Mouse (Mus musculus) layer of hippocampus, adult 11-12 months (tissue): Measurements from ENCODE around the gene Pax4.

Source experiments
- DNase-seq: peaks from one replicate; pipeline ENCODE4 v3.0.0; 2022; ENCODE audit warnings: low spot score

Pax4 gene

GRCm38 (mm10) chr6:28449253-28449652, at the start of gene Pax4:
Gene Pax4, minus strand, starts transcription at chr6:28449353.
- no peak for DNase-seq

DNA sequence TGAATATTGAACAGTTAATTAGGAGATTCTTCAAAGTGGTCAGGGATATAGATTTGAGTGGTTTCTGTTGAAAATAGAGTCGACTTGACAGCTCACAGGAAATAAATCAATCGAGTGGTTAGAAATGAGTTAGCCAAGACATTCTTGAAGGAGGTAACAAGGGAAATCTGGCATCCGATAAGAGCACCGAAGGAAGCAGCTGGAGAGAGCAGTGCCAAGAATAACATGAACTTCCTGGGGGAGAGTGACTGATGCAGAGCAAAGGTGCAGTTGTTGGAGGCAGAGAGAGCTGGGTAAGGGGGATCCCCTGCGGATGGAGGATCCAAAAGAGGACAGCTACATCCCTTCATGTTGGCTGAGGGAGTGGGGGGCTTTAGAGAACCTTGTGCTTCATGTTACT, 48.7 kb upstream of the Pax4 start:
- no peak for DNase-seq

- DNase-seq, result no peak
These were observed 42.0 kb upstream of the Pax4 start for GRCm38 (mm10) chr6:28491198-28491597.

GRCm38 (mm10) chr6:28490612-28491011, 41.5 kb upstream of the Pax4 start:
- no peak for DNase-seq

DNA sequence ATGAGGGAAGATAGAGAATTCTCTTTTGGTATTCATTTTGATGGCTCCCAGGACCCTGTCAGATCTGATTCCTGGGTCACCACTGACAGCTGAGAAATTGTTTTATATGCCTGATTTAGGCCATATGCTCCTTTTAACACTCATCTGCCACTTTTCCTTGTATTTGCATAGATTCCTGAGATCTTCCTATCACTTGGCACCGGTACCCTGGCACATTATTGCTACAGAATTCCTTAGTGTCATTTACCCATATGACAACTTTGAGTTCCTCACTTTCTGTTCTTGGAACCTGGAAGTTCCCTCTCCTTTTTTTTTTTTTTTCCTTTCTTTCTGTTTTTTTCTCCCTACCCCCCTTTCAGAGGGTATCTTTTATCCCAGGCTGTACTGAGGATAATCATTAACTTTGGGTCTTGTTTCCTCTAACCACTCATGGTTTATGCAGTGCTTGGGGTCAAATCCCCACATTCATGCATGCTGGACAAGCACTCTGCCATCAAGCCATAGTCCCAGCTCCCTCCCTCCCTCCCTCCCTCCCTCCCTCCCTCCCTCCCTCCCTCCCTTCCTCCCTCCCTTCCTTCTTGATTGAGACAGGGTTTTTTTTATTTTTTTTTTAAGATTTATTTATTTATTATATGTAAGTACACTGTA, 39.2 kb upstream of the Pax4 start:
- no peak for DNase-seq

- DNase-seq, result no peak
These were observed 37.8 kb upstream of the Pax4 start for GRCm38 (mm10) chr6:28486905-28487304.

GRCm38 (mm10) chr6:28486471-28486870, 37.3 kb upstream of the Pax4 start:
- peak; percentile 42 for DNase-seq

- DNase-seq, result no peak
These were observed 36.9 kb upstream of the Pax4 start for GRCm38 (mm10) chr6:28486008-28486407.

GRCm38 (mm10) chr6:28482711-28483315, 33.7 kb upstream of the Pax4 start:
- DNase-seq, result no peak

GRCm38 (mm10) chr6:28480752-28481492, 31.8 kb upstream of the Pax4 start:
- DNase-seq, result peak; percentile 18

DNA sequence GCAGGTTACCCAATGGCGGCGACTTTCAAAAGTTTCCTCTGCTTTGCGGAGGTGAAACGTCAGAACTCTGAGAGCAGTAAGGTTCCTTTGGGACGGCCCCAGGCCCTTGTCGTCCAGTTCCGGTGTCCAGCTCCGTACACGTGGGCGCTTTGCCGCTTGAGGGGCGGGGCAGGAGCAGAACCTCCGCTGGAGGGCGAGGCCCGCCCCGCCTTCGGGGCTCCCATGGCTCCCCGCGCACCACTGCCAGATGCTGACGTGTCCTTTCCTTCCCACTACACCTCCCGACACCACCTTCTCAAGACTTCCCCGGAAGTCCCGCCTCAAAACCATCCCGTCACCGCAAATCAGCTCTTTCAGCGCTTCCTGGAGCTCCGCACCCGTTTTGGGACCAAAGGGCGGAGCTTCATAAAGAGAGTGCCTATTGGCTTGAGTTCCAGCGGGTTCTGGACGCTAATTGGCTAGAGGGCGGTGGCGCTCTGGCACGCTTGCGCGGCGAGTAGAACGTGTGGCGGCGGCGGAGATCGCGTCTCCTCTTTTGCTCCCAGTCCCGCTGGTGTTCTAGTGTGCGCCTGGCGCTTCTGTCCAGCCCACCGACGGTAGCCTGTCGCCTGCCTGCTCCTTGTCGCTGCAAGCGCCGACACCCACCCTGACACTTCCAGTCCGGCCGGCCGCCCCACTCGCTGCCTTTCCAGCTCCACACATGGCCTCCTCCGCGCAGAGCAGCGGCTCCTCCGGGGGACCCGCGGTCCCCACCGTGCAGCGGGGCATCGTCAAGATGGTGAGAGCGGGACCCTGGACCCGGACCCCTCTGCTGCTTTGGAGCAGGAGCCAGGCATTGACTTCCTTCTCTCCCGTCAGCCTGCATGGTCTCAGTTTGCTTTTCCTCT, 31.0 kb upstream of the Pax4 start:
- peak; percentile 99 for DNase-seq

GRCm38 (mm10) chr6:28474839-28475238, 25.7 kb upstream of the Pax4 start, which contains the start of gene Snd1:
Gene Snd1, plus strand, starts transcription at chr6:28475139.
- DNase-seq, result no peak

GRCm38 (mm10) chr6:28474211-28474610, 25.1 kb upstream of the Pax4 start:
- no peak for DNase-seq

- no peak for DNase-seq
These were observed 22.3 kb upstream of the Pax4 start for GRCm38 (mm10) chr6:28471284-28472035.

- DNase-seq, result no peak
These were observed 21.5 kb upstream of the Pax4 start for GRCm38 (mm10) chr6:28470621-28471020.

GRCm38 (mm10) chr6:28470017-28470602, 21.0 kb upstream of the Pax4 start:
- no peak for DNase-seq

DNA sequence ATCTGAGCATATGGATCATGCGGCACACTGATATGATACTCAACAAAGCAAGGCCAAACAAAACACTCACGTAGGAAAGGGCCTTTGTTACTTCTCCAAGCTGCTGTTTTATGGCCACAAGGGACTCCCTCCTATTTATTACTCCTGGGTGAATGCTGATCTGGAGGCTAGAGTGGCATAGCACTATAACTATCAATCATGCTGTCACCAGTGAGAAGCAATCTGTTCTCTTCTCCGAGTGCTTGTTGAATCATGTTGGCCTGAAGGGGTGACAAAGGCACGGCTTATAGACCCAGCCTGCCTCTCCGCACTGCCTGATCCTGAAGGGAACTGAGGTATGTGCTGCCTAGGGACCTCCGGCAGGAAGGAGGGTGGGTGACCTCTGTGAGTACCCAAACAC, 15.5 kb upstream of the Pax4 start:
- no peak for DNase-seq

DNA sequence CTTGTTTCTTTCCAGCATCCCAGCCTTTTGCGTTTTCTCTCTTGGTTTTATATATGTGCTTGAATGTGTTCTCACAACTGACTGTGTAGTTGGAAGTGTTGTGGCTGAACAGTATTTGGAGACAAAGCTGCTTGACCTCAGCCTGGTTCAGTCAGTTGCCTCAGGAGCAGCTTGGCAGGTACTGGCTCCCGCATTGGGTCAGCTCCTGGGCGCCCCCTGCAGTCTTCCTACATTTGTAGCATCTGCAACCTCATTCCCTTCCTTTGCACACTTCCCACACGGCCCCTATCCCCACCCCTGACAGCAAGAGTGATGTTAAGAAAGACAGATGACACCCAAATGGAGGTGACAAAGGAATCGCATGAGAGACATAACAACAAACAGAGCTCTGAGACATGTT, 11.4 kb upstream of the Pax4 start:
- peak; percentile 65 for DNase-seq

- DNase-seq, result no peak
These were observed 10.1 kb upstream of the Pax4 start for GRCm38 (mm10) chr6:28459221-28459668.

GRCm38 (mm10) chr6:28450977-28451376, 1.8 kb upstream of the Pax4 start:
- DNase-seq, result no peak

GRCm38 (mm10) chr6:28450481-28450880, 1.3 kb upstream of the Pax4 start:
- no peak for DNase-seq
